Mouse (Mus musculus) ES-E14 (cell line): Measurements from ENCODE around the gene Vmn2r29. TPM values are rescaled to one million over a fixed set of nuclear protein-coding genes. Genes with fewer than 3 reads are reported as not detected.
A peak's percentile ranks its signal among the peaks of the same experiment; 100 is the strongest.
"Not testable (repeated sequence)": the region's sequence is repeated elsewhere in the genome, so short reads cannot be mapped to it uniquely, and the experiment has no call there.

Experiments used
- DNase-seq: peaks from one replicate; pipeline ENCODE4 v3.0.0-alpha.2; 2013; ENCODE audit warnings: low read depth, low spot score
- H3K27ac ChIP-seq: 2 replicates; pipeline ENCODE4 v1.5.1; 2012; ENCODE audit warnings: low read depth, mild to moderate bottlenecking, low read length, moderate library complexity, mixed read lengths; ENCODE audit not compliant: poor library complexity, insufficient read depth, severe bottlenecking
- H3K36me3 ChIP-seq: 2 replicates; pipeline ENCODE4 v1.6.1; 2012; ENCODE audit warnings: mild to moderate bottlenecking, low read length, moderate library complexity, mixed read lengths; ENCODE audit not compliant: control insufficient read depth, poor library complexity, insufficient read depth, severe bottlenecking
- H3K4me1 ChIP-seq, 2 experiments: fragments of 150-350 bp in 1 of 2; sonication (generic) in 1 of 2; 2 replicates each; pipeline ENCODE4 v1.6.1; 2012; ENCODE audit warnings: low read length in 2 of 2, mild to moderate bottlenecking in 1 of 2, mixed read lengths in 1 of 2; ENCODE audit not compliant: control insufficient read depth in 2 of 2, insufficient read depth in 2 of 2, poor library complexity in 1 of 2
- H3K4me3 ChIP-seq, 2 experiments: fragments of 150-350 bp in 1 of 2; sonication (generic) in 1 of 2; 2 replicates each; pipeline ENCODE4 v1.5.1; 2012; ENCODE audit warnings: low read length in 2 of 2, low read depth in 1 of 2, mild to moderate bottlenecking in 1 of 2, mixed read lengths in 1 of 2; ENCODE audit not compliant: insufficient read depth in 1 of 2, poor library complexity in 1 of 2, severe bottlenecking in 1 of 2
- H3K9ac ChIP-seq: 2 replicates; pipeline ENCODE4 v1.6.1; 2012; ENCODE audit warnings: low read depth, mild to moderate bottlenecking, low read length, mixed read lengths; ENCODE audit not compliant: poor library complexity, insufficient read depth, severe bottlenecking
- H3K9me3 ChIP-seq: fragments of 150-350 bp; sonication (generic); 2 replicates; pipeline ENCODE4 v1.6.1; 2012; ENCODE audit warnings: low read depth, mild to moderate bottlenecking, low read length; ENCODE audit not compliant: control insufficient read depth, insufficient read depth
- CHD2 ChIP-seq: IDR thresholded peaks from 2 replicates; pipeline ENCODE4 v1.6.1; 2014; ENCODE audit warnings: mild to moderate bottlenecking, low read depth, low read length, inconsistent platforms
- HCFC1 ChIP-seq: IDR thresholded peaks from 2 replicates; pipeline ENCODE4 v1.6.1; 2012; ENCODE audit warnings: low read length, inconsistent platforms, borderline replicate concordance; ENCODE audit not compliant: insufficient read depth
- MAFK ChIP-seq: IDR thresholded peaks from 2 replicates; pipeline ENCODE4 v1.6.1; 2014; ENCODE audit warnings: mild to moderate bottlenecking, low read depth, low read length, inconsistent platforms; ENCODE audit not compliant: insufficient read depth
- ZC3H11A ChIP-seq: IDR thresholded peaks from 2 replicates; pipeline ENCODE4 v1.6.1; 2012; ENCODE audit warnings: low read depth, mild to moderate bottlenecking, inconsistent platforms, low read length, borderline replicate concordance
- ZNF384 ChIP-seq: IDR thresholded peaks from 2 replicates; pipeline ENCODE4 v1.6.1; 2012; ENCODE audit warnings: low read depth, low read length, inconsistent platforms
- in situ Hi-C, 2 experiments: fragments of 600-800 bp; cut with MboI; formaldehyde crosslinking; loops; one replicate each; pipeline ENCODE4 v1.15.1; 2025; ENCODE audit warnings: low sequenced_read_pairs in 2 of 2, inconsistent platforms in 1 of 2; ENCODE audit not compliant: unreplicated experiment in 2 of 2
- total RNA-seq: library from RNA; depleted of rRNA; stranded (reverse); fragments of 300-350 nt; gene quantifications from 2 replicates; pipeline ENCODE4 v1.2.3, GENCODE M21; 2012; rRNA removed

The Vmn2r29 gene
- total RNA-seq, 1 experiment = not detected

DNA sequence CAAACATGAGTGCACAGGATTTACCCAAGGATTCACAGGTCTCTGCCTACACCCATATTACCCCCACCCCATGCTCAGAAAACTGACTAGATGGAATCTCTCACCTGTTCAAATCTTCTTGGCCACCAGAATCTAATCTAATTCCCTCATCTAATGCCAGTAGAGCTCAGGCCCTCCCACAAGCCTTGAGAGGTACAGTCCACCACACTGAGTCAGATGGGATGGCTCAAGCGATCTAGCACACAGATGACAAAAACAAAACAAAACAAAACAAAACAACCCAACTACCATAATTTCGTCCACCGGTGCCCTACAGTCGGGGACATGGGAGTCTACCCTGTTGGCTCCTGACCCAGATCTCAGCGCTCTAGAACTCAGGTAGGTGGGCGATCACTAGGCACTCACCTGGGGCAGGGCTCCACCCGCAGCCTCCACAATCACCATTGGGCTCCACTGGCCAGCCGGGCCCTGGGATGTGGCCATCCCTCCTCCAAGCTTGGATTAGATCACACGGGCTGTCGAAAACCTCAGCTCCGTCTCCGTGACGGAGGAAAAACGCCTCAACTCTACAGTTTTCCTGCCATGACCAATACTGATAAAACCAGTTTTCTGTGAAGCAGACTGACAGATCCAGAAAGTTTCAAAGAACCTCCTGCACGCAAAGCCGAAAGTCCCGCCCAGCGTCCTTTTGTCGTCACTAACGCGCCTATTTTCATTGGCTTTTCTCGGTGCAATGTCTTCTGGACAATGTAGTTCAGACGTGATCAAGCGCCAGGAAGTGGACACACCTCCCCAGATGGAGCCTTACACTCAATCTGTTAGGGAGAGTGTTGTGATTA, 37.6 kb downstream of the Vmn2r29 start, which contains the start of gene Zfp772:
TSS of gene Zfp772 (minus strand) at position 686 of the 839 bp plus-strand sequence.
- Histone ChIP-seq H3K9ac (peak within 1 kb of the TSS; percentile 79), H3K4me3 (peak within 1 kb of the TSS; percentile 78)
- in situ Hi-C loops = loop anchor here in 1 of 2 experiments (25.0 kb wide), 1 partner anchor 97 kb away; the partner anchor contains the start of gene Zfp954
- peak; percentile 75 for TF ChIP-seq HCFC1
- H3K9me3 ChIP-seq, H3K4me1 ChIP-seq, DNase-seq, H3K36me3 ChIP-seq, H3K27ac ChIP-seq: not testable (repeated sequence)

DNA sequence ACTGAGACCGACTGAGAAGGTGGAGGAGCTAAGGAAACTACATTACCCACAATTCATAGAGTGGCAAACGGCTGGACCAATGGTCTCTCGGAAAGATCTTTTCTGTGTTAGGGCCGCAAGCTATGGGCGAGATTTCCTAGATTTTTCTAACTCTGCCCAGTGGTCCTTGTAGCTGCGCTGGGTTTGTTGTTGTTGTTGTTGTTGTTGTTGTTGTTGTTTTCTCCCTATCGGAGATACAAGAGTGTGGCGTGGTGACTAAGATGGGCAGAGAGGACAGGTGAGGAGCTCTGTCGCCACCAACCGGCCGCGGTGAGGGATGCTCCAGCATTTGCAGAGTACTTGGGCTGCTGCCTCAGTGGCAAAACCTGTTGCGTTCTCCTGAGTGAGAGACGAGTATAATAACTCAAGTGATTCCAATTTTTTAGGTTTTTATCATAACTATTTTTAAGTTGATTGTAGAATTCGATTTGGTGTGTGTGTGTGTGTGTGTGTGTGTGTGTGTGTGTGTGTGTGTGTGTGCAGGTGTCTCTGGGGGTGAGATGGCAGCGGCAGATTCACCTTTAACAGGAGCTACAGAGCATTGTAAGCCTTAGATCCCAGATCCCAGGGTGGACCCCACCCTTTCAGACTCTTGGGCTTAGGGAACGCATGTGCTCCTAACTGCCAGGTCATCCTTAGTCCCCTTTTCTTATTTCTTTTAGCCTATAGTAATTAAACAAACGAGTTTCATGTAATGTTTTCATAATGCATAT, 58.8 kb downstream of the Vmn2r29 start:
- Histone ChIP-seq H3K4me3 (peak overlapping the region; percentile 73 to 99), H3K36me3 (no peaks in the 10 kb centered on the region), H3K4me1 (no peaks in the 10 kb centered on the region), H3K9ac (peak overlapping the region; percentile 72), H3K27ac (no peak overlapping the region), H3K9me3 (no peaks in the 10 kb centered on the region)
- TF ChIP-seq ZNF384 = no peak
- no peak for TF ChIP-seq MAFK
- TF ChIP-seq HCFC1 = peak; percentile 75; the same call in 1 of the 2 replicates
- no peak for TF ChIP-seq CHD2
- peak; percentile 20; the same call in 1 of the 2 replicates for TF ChIP-seq ZC3H11A
- in situ Hi-C loops = no loop called here
- peak; percentile 75 for DNase-seq

DNA sequence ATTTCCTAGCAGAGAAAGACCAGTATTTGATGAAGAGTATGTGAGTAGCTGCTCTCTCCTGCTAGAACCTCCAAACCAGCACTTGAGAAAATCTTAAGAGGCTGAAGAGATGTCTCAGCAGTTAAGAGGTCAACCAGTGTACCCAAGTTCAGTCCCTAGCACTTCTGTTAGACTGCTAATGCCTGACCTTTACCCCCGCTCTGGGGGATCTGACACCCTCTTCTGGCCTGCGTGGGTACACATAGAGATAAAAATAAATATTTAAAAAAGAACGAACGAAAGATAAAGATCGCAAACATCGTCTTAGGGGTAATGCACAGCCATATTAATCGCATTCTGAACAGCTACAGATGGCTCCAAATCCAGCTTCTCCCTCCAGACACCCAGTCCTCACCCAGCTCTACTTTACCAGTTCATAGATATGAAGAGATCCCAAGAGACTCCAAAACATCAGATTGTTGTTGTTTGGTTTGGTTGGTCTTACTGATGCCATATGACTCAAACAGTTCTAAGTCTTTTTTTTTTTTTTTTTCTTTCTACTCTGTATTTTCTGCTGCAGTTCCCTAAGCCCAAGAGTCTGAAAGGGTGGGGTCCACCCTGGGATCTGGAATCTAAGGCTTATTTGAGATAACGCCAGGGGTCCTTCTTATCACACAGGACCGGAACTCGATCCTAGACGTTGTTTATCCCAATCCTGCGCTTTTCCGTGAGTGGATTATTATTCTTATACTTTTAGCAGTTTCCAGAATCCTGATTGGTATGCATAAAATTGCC, 59.5 kb downstream of the Vmn2r29 start:
- in situ Hi-C loops = no loop called here
- 0 out of 2 replicates have a peak, but pooled peaks cover 1% of the 10 kb centered on the region for H3K36me3 ChIP-seq
- peak overlapping the region; percentile 73 to 99 for H3K4me3 ChIP-seq
- H3K27ac ChIP-seq = no peak overlapping the region
- DNase-seq = no peak
- TF ChIP-seq CHD2 (no peak), ZNF384 (0 out of 2 replicates have a peak, but pooled peaks have one; percentile 5)
- H3K9me3 ChIP-seq = no peaks in the 10 kb centered on the region
- H3K9ac ChIP-seq = peak overlapping the region; percentile 72; the same call in 1 of the 2 replicates
- no peaks in the 10 kb centered on the region for H3K4me1 ChIP-seq

DNA sequence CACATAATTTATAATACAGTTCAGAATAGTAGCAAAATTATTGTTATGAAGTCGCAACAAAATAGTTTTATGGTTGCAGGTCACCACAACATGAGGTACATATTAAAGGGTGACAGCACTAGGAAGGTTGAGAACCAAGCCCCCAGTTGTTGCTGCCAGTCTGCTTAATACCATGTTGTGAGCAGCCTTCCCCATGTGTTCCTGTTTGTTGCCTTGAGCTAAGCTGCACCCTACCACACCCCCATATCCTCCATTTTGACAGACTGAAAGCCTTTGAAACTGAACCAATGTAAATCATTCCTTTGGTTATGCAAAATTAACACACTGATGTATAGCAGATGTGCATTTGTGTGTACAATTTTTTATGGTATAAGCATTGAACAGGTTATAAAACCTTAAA, 61.2 kb downstream of the Vmn2r29 start:
- in situ Hi-C loops = no loop called here
- H3K9ac ChIP-seq = no peak overlapping the region
- no peak for DNase-seq

More for the DNA sequence above, 61.2 kb downstream of the Vmn2r29 start:
- no peak overlapping the region for H3K27ac ChIP-seq
- H3K4me3 ChIP-seq = no peak overlapping the region
- H3K9me3 ChIP-seq = no peaks in the 10 kb centered on the region
- H3K4me1 ChIP-seq = no peaks in the 10 kb centered on the region
- TF ChIP-seq HCFC1 (no peak), CHD2 (no peak), MAFK (no peak), ZC3H11A (no peak), ZNF384 (no peak)
- peaks cover 8% of the 10 kb centered on the region for H3K36me3 ChIP-seq

Other genes with a start within 250 kb of the Vmn2r29 start
- gene Zfp954, start 125.8 kb downstream of the Vmn2r29 start, total RNA-seq = 9.0 and 10.3 TPM in 2 replicates
- gene Zfp773, start 110.6 kb downstream of the Vmn2r29 start, total RNA-seq = 3.6 and 5.9 TPM in 2 replicates
- 3.8 and 3.9 TPM in 2 replicates for gene Zfp418, start 76.0 kb downstream of the Vmn2r29 start, total RNA-seq
- gene Zfp772, start 37.3 kb downstream of the Vmn2r29 start, total RNA-seq = 2.8 and 3.1 TPM in 2 replicates
- not detected in 2 replicates for gene Gm45844, start 31.0 kb upstream of the Vmn2r29 start, total RNA-seq
- gene Clcn4, start 53.5 kb upstream of the Vmn2r29 start, total RNA-seq = 7.6 and 8.2 TPM in 2 replicates
- gene Vmn2r30, start 90.3 kb upstream of the Vmn2r29 start, total RNA-seq = not detected in 2 replicates
- 1.1 TPM in 1 of 2 replicates, not detected in the other for gene Gm45783, start 127.2 kb upstream of the Vmn2r29 start, total RNA-seq
- gene Vmn2r31, start 152.4 kb upstream of the Vmn2r29 start, total RNA-seq = not detected in 2 replicates
- not detected in 2 replicates for gene Vmn2r32, start 232.7 kb upstream of the Vmn2r29 start, total RNA-seq